Mouse (Mus musculus) thymus, adult 18-20 months (tissue): ENCODE results near the gene Matn4.

Source experiments
- DNase-seq, 2 experiments: peaks; one replicate each; pipeline ENCODE4 v3.0.0; 2022; ENCODE audit warnings: mixed read lengths in 2 of 2

The Matn4 gene

DNA sequence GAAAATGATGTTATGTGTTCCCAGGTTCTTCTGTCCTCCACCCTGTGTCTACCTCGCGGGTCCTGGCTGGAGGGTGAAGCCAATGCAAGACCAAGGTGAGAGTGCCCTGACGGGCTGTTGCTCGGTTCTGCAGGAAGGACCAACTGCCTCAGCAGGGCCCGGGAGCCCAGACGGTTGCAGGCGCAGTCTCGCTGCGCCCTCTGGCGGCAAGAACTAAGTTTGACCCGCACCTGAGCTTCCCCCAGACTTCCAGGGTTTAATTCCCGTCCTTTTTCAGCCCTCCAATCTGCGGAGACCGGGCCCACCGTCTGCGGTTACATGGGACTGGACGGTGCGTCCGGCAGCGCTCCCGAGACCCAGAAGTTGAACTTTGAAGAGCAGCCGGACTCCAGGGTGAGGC is 2.7 kb upstream of the Matn4 start:
- DNase-seq: no peak

GRCm38 (mm10) chr2:164405519-164405918 is 559 bp upstream of the Matn4 start:
- DNase-seq: no peak

DNA sequence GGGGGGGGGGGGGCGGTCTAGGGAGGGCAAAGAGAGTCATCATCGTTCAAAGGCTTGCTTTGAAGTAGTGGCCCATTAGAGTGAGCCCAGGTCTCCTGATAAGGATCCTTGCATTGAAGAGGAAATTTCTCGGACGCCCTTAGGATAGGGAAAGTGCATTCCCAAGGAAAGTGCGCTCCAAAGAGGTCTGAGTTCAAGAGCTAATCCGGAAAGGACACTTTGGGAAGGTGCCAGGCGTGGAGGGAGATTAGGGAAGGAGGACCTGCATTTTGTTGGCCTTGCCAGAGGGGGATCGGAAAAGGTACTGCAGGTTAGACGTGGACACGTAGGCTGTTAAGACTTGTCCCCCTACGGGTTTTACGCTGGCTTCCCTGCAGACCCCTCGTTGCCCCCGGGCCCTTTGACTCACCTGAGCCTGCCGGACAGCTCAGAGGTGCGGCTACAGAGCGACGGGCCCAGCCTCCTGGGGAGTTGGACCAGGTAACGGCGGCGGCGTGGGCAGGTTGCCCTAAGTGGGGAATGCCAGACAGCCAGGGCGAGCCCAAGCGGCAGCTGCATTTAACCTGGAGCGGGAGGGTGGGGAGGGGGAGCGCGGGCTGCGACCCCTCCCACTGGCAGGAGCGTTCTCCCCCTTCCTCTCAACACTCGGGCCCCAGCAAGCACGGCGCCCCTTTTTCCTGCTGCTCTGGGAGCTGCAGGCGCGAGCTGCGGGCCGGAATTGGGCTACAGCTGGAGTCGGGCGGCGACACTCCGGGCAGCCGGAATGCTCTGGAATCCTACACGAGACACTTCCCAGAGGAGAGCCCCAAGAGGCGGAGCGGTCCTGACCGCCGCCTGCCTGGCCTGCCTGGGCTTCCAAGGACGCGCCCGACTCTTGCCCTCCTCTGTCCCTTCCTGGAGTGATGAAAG is 624 bp downstream of the Matn4 start:
- DNase-seq: no peak

DNA sequence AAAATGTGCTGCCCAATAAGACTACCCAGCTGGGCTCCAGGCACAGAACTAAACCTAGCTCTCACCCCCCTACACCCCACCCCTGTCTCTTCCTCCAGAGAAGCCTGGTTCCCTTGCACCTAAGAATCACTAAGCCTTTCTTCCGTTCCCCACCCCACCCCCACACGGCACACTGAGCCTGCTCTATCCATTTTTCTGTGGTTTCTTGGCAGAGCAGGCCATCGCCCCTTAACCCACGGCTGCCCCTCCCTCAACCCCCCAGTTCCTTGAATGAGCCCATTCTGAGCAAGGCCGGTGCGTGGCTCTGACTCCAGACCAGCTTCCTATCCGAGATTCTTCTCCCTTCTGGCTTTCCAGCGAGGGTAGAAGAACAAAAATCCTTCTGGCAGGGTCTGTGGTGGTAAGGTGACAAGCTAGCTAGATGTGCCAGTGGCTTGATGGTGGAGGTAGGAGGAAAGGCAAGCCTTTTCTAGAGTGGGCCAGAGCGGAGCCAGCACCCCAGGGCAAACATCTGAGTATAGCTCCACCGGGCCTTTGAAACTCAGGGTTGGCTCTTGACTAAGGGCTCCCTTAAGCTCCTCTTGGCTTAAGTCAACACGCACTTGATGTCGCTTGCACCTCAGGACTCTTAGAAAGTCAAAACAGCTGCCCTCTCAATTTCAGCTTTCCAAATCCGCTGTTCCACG is 1.4 kb downstream of the Matn4 start:
- DNase-seq: no peak

DNA sequence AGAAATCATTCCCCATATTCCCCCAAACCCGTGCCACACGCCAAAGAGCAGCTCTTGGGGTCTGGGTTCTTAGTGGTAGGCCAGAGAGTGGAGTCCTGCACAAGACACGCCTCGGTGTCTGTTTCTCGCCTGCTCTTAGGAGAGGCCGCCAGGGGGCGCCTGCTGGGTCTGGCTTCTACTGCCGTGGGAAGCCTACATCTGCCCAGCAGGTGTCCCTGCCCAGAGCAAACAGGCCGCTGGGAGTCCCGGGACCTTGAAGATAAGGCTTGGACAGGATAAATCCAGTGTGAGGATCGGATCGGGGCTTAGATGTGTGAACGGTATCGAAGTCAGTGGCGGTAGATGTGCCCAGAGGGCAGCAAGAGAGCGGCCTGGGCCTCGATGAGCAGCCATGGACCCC is 2.1 kb downstream of the Matn4 start, which contains the start of gene Rbpjl:
Gene Rbpjl (plus strand): TSS at position 236 of the 400 bp plus-strand sequence.
- peak; percentile 23 to 32 for DNase-seq

DNA sequence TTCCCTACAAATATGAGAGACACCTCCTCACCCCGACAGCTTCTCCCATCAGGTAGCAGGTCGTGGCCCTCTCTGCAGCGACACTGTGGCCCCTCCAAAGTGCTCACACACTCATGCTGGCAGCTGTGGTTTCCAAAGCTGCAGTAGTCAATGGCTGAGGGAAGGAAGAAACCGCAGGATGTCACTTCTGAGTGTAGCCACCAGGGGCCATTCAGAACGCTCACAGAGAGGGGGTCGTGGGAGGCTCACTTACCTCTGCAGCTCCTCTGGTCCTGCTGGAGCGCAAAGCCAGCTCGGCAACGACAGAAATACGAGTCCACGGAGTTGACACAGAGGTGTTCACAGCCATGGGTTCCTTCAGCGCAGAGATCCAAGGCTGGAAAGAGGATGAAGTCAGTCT is 8.0 kb downstream of the Matn4 start:
- no peak for DNase-seq

GRCm38 (mm10) chr2:164396076-164396475 is 8.9 kb downstream of the Matn4 start:
- no peak for DNase-seq

DNA sequence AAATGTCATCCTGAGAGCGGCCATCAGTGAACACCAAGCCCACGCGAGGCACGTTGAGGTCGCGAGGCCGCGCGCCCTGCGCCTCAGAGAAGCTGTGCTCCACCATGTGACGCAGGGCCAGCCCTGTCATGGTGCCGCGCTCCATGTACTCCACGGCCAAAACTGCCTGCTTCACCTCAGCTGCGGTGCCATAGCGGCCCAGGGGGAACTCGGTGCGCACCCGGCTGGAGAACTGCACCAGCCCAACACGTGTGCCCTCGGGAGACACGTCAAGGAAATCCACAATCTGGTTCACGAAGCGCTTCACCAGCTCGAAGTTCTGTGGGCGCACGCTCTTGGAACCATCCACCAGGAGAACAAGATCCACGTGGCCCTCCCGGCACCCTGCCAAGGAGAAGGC is 11.8 kb downstream of the Matn4 start:
- DNase-seq: no peak

GRCm38 (mm10) chr2:164389499-164389898 is 15.5 kb downstream of the Matn4 start:
- DNase-seq: peak; percentile 33 to 54

GRCm38 (mm10) chr2:164389020-164389419 is 15.9 kb downstream of the Matn4 start, which contains the start of gene Slpi:
Slpi (minus strand) TSS chr2:164389095.
- DNase-seq: no peak

DNA sequence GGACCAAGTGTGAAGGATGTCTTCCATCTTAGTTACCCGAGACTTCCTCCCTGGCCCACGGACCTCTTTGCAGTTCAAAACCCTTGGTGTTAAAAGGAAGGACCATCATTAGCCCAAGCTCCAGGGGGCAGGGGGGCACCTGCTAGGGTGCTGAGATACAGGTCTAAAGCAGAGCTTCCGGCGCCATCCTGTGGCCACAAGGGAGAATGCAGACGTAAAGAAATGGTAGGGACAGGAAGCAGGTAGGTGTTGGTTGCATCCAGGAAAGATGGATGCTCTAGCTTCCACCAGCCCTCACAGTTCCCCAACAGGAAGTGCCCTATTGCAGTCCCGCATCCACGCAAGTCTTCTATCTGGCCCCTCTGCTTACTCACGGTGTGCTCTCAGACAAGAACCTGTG is 18.0 kb downstream of the Matn4 start:
- no peak for DNase-seq

GRCm38 (mm10) chr2:164385927-164386763 is 18.8 kb downstream of the Matn4 start:
- DNase-seq: no peak

DNA sequence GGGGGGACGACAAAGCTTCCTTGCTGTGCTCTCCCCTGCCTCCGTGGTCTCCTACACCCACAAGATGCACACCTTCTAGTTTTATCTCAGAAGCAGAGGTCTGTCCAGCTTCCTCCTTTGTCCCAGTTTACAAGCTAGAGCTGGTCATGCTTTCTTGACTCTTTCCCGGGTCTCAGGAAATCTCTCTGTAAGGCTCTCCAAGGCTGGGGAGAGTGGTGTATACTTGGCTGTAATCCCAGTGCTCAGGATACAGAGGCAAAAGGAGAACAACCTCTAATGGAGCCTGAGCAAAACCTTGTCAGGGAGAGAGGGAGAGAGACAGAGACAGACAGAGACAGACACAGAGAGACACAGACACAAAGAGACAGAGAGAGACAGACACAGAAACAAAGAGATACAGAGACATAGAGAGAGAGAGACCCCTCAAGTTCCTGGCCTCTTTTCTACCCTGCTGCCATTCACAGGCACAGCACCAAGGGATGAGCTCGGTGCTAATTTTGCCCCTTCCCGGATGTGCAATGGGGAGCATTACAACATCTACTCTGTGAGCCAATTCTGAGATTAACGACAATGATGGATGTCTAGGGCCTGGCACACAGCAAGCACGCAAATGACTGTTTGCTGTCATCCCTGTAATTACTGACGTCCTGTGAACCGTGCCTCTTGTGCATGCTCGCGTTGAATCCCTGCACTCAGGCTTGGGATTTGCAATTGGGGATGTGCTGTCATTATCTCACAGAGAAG is 21.1 kb downstream of the Matn4 start:
- DNase-seq: no peak

GRCm38 (mm10) chr2:164382971-164383370 is 22.0 kb downstream of the Matn4 start:
- DNase-seq: no peak

- DNase-seq: no peak
Measured at GRCm38 (mm10) chr2:164381726-164382125, 23.2 kb downstream of the Matn4 start.

- no peak for DNase-seq
Measured at GRCm38 (mm10) chr2:164377478-164378426, 27.2 kb downstream of the Matn4 start.

DNA sequence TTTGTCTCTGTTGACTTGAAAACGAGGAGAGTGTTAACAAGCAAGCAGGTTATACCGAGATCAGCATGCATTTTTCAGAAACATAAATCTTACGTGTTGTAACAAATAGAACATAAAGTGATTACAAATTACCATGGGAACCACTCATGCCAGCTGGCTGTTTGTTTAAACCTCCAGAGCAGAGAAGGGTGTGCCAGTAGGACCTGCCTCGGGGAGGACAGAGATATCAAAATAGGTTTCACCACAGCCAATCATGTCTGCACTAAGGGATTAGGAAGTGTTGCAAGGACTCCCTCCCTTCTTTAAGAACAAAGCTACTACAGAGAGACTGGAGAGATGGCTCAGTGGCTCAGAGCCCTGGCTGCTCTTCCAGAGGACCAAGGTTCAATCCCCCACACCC is 31.8 kb downstream of the Matn4 start:
- no peak for DNase-seq

DNA sequence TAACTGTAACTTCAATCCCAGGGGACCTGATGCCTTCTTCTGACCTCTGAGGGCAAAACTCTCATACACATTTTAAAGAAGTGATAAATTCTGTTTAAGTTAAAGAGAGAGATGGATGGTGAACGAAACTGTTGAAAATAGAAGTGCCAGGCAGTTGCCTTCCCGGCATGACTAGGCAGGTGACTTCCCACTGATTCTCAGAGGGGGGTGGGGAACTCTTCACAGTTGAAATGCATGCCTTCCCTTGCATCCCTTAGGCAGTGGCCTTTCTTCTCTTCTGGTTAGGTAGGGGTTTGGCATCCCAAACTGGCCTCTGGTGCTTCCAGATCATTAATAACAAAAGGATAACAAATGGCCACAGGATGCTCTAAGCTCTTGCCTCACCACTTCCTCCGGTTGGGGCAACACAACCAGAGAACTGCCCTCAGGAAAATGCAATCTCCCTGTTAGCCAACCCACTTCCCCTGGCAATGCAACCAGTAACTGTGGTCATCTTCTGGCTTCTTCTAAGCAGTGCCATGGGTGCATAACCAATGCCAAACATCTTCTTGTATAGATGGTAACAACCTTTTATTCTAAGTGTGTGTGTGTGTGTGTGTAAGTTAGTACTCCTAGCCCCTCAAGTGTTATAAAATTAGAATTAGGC is 32.4 kb downstream of the Matn4 start:
- DNase-seq: no peak

DNA sequence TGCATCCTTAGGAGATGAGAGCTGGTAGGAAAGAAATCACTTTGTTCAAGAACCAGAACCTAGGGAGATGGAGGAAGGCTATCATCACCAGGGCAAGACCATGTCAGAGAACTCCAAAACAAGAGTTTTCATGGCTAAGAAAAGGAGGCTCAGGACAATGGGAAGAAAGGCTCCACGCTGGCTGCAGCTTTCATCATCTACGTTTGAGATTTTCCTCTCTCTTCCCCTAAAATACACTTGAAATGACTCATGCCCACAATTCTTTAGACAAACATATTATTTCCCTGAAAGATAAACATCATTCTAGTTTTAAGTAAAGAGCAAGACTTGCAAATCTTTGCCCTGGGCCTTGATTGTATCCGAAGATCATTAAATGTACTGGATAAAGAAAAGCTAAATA is 33.6 kb downstream of the Matn4 start:
- DNase-seq: no peak

- no peak for DNase-seq
Measured at GRCm38 (mm10) chr2:164368620-164369105, 36.3 kb downstream of the Matn4 start.
